Mouse (Mus musculus): Measurements from ENCODE around the gene Rgs6. TPM values are rescaled to one million over a fixed set of nuclear protein-coding genes. Genes with fewer than 3 reads are reported as not detected.

Gene Rgs6
- polyA plus RNA-seq, 1 experiment from 2014 or later: 1.2 TPM

DNA sequence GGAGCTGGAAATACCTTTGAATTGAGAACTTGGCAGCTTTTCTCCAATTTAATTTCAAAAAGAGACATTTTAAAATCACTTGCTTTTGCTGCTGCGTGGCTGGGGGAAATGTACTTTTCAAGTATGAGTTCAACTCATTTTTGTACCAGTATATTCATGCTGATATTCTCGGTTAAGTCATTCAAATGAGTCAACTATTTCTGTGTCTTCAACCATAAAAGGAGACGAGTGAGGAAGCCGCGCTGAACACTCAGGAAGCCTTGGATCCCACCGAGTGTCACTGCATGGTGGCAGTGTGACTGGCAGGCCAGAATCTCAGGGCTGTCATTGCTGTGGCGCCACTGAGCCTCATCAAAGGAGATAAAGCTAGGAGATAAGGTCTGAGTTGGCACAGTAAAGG is 143.5 kb downstream of the Rgs6 start:
- H3K27ac ChIP-seq (ENCODE audit: low read depth, low read length): no peak overlapping the region
- H3K27me3 ChIP-seq (replicated peaks; ENCODE audit: control insufficient read depth, insufficient read depth, low read length): no peaks in the 10 kb centered on the region
- no peak overlapping the region for H3K9ac ChIP-seq (ENCODE audit: low read depth, low read length)
- no peaks in the 10 kb centered on the region for H3K4me1 ChIP-seq (replicated peaks; ENCODE audit: control insufficient read depth, insufficient read depth, low read length)
- H3K9me3 ChIP-seq (ENCODE audit: control insufficient read depth): no peaks in the 10 kb centered on the region
- no peak for TF ChIP-seq CTCF (IDR thresholded peaks at IDR 0.05; ENCODE audit: low read depth)
- no peak overlapping the region for H3K4me3 ChIP-seq (ENCODE audit: low read depth, low read length)
- ATAC-seq: no peak
- WGBS: 69% methylated on average over 7 of the region's 7 CpGs
- H3K4me2 ChIP-seq (replicated peaks; ENCODE audit: low read depth): no peak overlapping the region
- no peaks in the 10 kb centered on the region for H3K36me3 ChIP-seq (ENCODE audit: control insufficient read depth, insufficient read depth)

DNA sequence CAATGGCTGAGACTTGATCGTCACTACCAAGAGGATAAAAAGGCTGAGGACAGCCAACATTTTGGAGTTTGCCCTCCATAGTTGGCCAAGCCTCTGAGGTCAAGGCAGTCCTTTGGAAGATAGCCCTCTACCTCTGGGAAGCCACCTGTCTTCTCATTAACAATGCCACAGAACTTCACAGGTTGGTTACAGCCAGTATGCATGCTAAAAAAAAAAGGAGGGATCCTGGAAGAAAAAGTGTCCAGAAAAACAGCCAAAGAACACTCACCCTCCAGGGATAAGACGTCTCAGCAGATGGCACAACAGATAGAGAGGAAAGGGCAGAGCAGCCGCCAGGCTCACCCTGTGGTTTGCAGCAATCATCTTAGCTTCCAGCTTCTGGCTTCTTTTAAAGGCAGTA is 154.9 kb downstream of the Rgs6 start:
- Histone ChIP-seq H3K4me2 (replicated peaks; ENCODE audit: low read depth) (no peak overlapping the region), H3K9ac (ENCODE audit: low read depth, low read length) (no peak overlapping the region), H3K27me3 (replicated peaks; ENCODE audit: control insufficient read depth, insufficient read depth, low read length) (no peaks in the 10 kb centered on the region), H3K4me3 (ENCODE audit: low read depth, low read length) (no peak overlapping the region), H3K36me3 (ENCODE audit: control insufficient read depth, insufficient read depth) (no peaks in the 10 kb centered on the region), H3K27ac (ENCODE audit: low read depth, low read length) (no peak overlapping the region), H3K4me1 (replicated peaks; ENCODE audit: control insufficient read depth, insufficient read depth, low read length) (no peaks in the 10 kb centered on the region), H3K9me3 (ENCODE audit: control insufficient read depth) (no peaks in the 10 kb centered on the region)
- TF ChIP-seq CTCF (IDR thresholded peaks at IDR 0.05; ENCODE audit: low read depth): no peak
- no peak for ATAC-seq
- WGBS: 78% methylated on average over 3 of the region's 3 CpGs

DNA sequence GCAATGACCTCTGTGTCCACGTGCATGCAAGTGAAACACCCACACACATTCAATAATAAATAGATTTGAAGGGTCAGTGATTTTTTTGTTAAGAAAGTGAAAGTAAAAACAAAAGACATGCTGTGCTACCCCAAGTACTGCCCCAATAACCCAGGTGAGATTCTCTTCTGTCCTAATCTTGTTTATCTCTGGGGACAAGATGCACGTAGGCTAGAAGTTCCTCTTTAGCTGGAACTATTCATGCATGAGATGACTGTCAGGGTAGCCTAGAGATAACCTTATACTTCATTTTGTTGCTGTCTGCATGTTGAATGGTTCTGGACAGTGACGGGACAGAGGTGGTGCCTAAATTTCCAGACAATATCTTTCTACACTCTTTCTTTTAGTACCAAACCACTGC is 155.9 kb downstream of the Rgs6 start:
- Histone ChIP-seq H3K9ac (ENCODE audit: low read depth, low read length) (no peak overlapping the region), H3K4me2 (replicated peaks; ENCODE audit: low read depth) (no peak overlapping the region), H3K4me1 (replicated peaks; ENCODE audit: control insufficient read depth, insufficient read depth, low read length) (no peaks in the 10 kb centered on the region), H3K9me3 (ENCODE audit: control insufficient read depth) (no peaks in the 10 kb centered on the region), H3K27me3 (replicated peaks; ENCODE audit: control insufficient read depth, insufficient read depth, low read length) (no peaks in the 10 kb centered on the region), H3K4me3 (ENCODE audit: low read depth, low read length) (no peak overlapping the region), H3K27ac (ENCODE audit: low read depth, low read length) (no peak overlapping the region), H3K36me3 (ENCODE audit: control insufficient read depth, insufficient read depth) (no peaks in the 10 kb centered on the region)
- ATAC-seq: no peak
- 61% methylated on average over 3 of the region's 3 CpGs for WGBS
- TF ChIP-seq CTCF (IDR thresholded peaks at IDR 0.05; ENCODE audit: low read depth): no peak

DNA sequence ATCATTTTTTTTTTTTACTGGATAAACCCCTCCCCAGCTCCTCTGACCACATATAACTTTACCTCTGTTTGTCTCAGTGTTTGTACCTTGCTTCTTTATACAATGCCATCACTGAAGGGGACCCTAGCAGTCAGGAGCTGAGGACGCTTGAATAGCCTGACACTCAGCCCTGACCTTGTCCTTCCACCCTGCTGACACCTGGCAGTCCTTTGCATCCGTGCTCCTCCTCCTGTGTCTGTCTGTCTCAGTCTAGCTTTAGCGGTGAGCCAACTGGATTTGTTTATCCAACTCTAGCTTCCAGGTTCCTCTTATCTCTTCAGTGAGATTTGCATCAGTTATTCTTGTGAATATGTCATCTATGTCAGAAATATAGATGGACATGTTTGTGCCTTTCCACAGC is 156.7 kb downstream of the Rgs6 start:
- no peak for ATAC-seq
- Histone ChIP-seq H3K27ac (ENCODE audit: low read depth, low read length) (no peak overlapping the region), H3K9ac (ENCODE audit: low read depth, low read length) (no peak overlapping the region), H3K9me3 (ENCODE audit: control insufficient read depth) (no peaks in the 10 kb centered on the region), H3K27me3 (replicated peaks; ENCODE audit: control insufficient read depth, insufficient read depth, low read length) (no peaks in the 10 kb centered on the region), H3K4me2 (replicated peaks; ENCODE audit: low read depth) (no peak overlapping the region), H3K4me1 (replicated peaks; ENCODE audit: control insufficient read depth, insufficient read depth, low read length) (no peaks in the 10 kb centered on the region), H3K4me3 (ENCODE audit: low read depth, low read length) (no peak overlapping the region), H3K36me3 (ENCODE audit: control insufficient read depth, insufficient read depth) (no peaks in the 10 kb centered on the region)
- TF ChIP-seq CTCF (IDR thresholded peaks at IDR 0.05; ENCODE audit: low read depth): no peak
- 32% methylated on average over 3 of the region's 3 CpGs for WGBS

DNA sequence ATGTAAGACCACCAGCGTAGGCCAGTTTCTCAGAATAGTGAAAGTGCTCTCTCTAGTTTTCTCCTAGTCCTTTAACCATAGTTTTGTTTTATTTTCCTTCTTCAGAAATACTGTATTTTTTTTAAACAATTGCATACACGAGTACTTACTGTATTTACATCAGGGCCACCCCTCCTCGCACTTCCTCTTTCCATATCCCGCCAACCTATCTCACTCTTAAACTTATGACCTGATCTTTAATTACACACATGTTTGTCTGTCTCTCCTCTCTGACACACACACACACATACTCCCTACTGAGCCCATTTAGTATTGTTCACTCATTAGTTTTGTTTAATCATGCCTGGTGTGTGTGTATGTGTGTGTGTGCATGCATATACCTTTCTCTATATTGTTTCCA is 159.0 kb downstream of the Rgs6 start:
- no peak overlapping the region for H3K4me3 ChIP-seq (ENCODE audit: low read depth, low read length)
- no peak overlapping the region for H3K9ac ChIP-seq (ENCODE audit: low read depth, low read length)
- no peaks in the 10 kb centered on the region for H3K36me3 ChIP-seq (ENCODE audit: control insufficient read depth, insufficient read depth)
- no peaks in the 10 kb centered on the region for H3K4me1 ChIP-seq (replicated peaks; ENCODE audit: control insufficient read depth, insufficient read depth, low read length)
- H3K27me3 ChIP-seq (replicated peaks; ENCODE audit: control insufficient read depth, insufficient read depth, low read length): no peaks in the 10 kb centered on the region
- WGBS: 64% methylated on average over 4 of the region's 4 CpGs
- no peak overlapping the region for H3K27ac ChIP-seq (ENCODE audit: low read depth, low read length)
- no peak for TF ChIP-seq CTCF (IDR thresholded peaks at IDR 0.05; ENCODE audit: low read depth)
- no peaks in the 10 kb centered on the region for H3K9me3 ChIP-seq (ENCODE audit: control insufficient read depth)
- no peak overlapping the region for H3K4me2 ChIP-seq (replicated peaks; ENCODE audit: low read depth)
- ATAC-seq: no peak

DNA sequence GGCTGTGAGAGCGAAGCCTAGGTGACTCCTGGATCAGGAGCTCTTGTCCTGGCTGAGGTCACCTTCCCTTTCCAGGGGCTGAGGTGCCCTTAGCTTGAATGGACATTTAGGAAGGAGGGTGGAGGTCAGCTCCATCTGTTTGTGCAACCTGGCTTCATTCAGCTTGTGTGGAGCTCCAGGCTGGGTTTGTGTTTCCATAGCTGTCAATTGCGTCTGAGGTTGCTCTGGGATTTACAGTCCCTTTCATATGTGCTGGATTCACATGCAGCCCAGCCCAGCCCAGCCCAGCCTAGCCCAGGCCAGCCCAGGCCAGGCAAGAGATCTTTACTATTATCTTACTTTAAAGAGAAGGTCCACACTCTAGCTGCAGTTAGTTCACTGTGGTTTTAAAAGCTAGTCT is 163.8 kb downstream of the Rgs6 start:
- TF ChIP-seq CTCF (IDR thresholded peaks at IDR 0.05; ENCODE audit: low read depth): no peak
- Histone ChIP-seq H3K27me3 (replicated peaks; ENCODE audit: control insufficient read depth, insufficient read depth, low read length) (no peaks in the 10 kb centered on the region), H3K9me3 (ENCODE audit: control insufficient read depth) (no peaks in the 10 kb centered on the region), H3K27ac (ENCODE audit: low read depth, low read length) (no peak overlapping the region), H3K4me1 (replicated peaks; ENCODE audit: control insufficient read depth, insufficient read depth, low read length) (no peaks in the 10 kb centered on the region), H3K4me3 (ENCODE audit: low read depth, low read length) (no peak overlapping the region), H3K4me2 (replicated peaks; ENCODE audit: low read depth) (no peak overlapping the region), H3K36me3 (ENCODE audit: control insufficient read depth, insufficient read depth) (no peaks in the 10 kb centered on the region), H3K9ac (ENCODE audit: low read depth, low read length) (no peak overlapping the region)
- no peak for ATAC-seq
- 70% methylated on average over 2 of the region's 2 CpGs for WGBS

DNA sequence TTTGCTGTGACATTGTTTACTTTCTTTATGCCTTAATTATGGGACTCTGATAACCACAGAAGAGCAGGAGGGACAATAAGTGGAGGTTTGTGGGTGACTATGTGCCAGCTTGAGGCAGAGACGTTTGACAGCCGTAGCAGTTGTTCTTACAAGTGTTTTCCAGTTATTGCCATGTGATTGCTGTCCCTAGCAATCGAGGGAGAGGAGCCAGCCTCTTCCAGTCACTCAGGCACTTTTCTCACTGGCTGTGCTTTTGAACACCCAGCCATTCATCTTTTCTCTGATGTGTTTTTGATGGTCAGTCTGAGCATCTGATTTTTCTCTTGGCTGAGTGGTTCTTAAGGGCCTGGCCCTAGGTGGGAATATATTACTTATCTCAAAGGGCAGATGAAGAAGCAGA is 166.4 kb downstream of the Rgs6 start:
- no peaks in the 10 kb centered on the region for H3K9me3 ChIP-seq (ENCODE audit: control insufficient read depth)
- no peak for ATAC-seq

More for the DNA sequence above, 166.4 kb downstream of the Rgs6 start:
- Histone ChIP-seq H3K4me2 (replicated peaks; ENCODE audit: low read depth) (no peak overlapping the region), H3K4me3 (ENCODE audit: low read depth, low read length) (no peak overlapping the region), H3K27ac (ENCODE audit: low read depth, low read length) (no peak overlapping the region), H3K36me3 (ENCODE audit: control insufficient read depth, insufficient read depth) (no peaks in the 10 kb centered on the region), H3K9ac (ENCODE audit: low read depth, low read length) (no peak overlapping the region), H3K27me3 (replicated peaks; ENCODE audit: control insufficient read depth, insufficient read depth, low read length) (no peaks in the 10 kb centered on the region), H3K4me1 (replicated peaks; ENCODE audit: control insufficient read depth, insufficient read depth, low read length) (no peaks in the 10 kb centered on the region)
- TF ChIP-seq CTCF (IDR thresholded peaks at IDR 0.05; ENCODE audit: low read depth): no peak
- 15% methylated on average over 3 of the region's 3 CpGs for WGBS
